Mouse (Mus musculus) lung, embryonic 16.5 days (tissue): ENCODE measurements around the gene Hcfc2. TPM values are rescaled to one million over a fixed set of nuclear protein-coding genes. Genes with fewer than 3 reads are reported as not detected.

Experiments used
- ATAC-seq: fragments of 200-750 bp; cut with Nextera tagmentation; 2 replicates; pipeline ENCODE4 v1.8.0; 2017; ENCODE audit warnings: low read depth, mild to moderate bottlenecking, moderate library complexity
- H3K27ac ChIP-seq: fragments of 300-500 bp; sonication (generic); 2 replicates; pipeline ENCODE4 v1.5.1; 2014; ENCODE audit warnings: mild to moderate bottlenecking, control low read depth, low read length
- H3K27me3 ChIP-seq: fragments of 300-500 bp; sonication (generic); 2 replicates; pipeline ENCODE4 v1.6.1; 2014; ENCODE audit warnings: low read depth, low read length, mixed read lengths; ENCODE audit not compliant: control insufficient read depth, insufficient read depth
- H3K36me3 ChIP-seq: fragments of 300-500 bp; sonication (generic); 2 replicates; pipeline ENCODE4 v1.6.1; 2014; ENCODE audit warnings: low read length; ENCODE audit not compliant: control insufficient read depth, insufficient read depth
- H3K4me1 ChIP-seq: fragments of 300-500 bp; sonication (generic); replicated peaks from 2 replicates; pipeline ENCODE4 v1.6.1; 2014; ENCODE audit warnings: low read length, mixed read lengths; ENCODE audit not compliant: control insufficient read depth, insufficient read depth
- H3K4me2 ChIP-seq: fragments of 300-500 bp; sonication (generic); 2 replicates; pipeline ENCODE4 v1.6.1; 2014; ENCODE audit warnings: low read depth, low read length, control low read depth
- H3K4me3 ChIP-seq: fragments of 300-500 bp; sonication (generic); 2 replicates; pipeline ENCODE4 v1.5.1; 2014; ENCODE audit warnings: mild to moderate bottlenecking, low read length, control low read depth
- H3K9ac ChIP-seq: fragments of 300-500 bp; sonication (generic); 2 replicates; pipeline ENCODE4 v1.6.1; 2014; ENCODE audit warnings: low read length, control low read depth
- H3K9me3 ChIP-seq: fragments of 300-500 bp; sonication (generic); 2 replicates; pipeline ENCODE4 v1.6.1; 2016; ENCODE audit warnings: low read length; ENCODE audit not compliant: control insufficient read depth
- WGBS: fragments of 180-500 bp; shearing (Covaris S2); extraction: QIAGEN DNeasy Blood & Tissue Kit; methylation state at CpG from one replicate; pipeline ENCODE4 v1.1.7; 2014; 5-methylcytosine and 5-hydroxymethylcytosine counted together
- polyA plus RNA-seq: library from polyadenylated mRNA; unstranded; fragments of >200 nt; fragmentation: Nextera tagmentation; extraction: Ambion mirVana; gene quantifications from 2 replicates; pipeline ENCODE4 v1.2.1, GENCODE M21; 2015

Hcfc2 gene
- polyA plus RNA-seq, 1 experiment from 2014 or later: 42.0 TPM

GRCm38 (mm10) chr10:82761037-82761811 is 65.3 kb downstream of the Hcfc2 start:
- H3K4me1 ChIP-seq: peaks cover 18% of the 10 kb centered on the region
- peaks cover 25% of the 10 kb centered on the region for H3K36me3 ChIP-seq
- H3K27ac ChIP-seq: no peak overlapping the region
- no peak overlapping the region; the same call in 1 of the 2 replicates for H3K9ac ChIP-seq
- H3K9me3 ChIP-seq: no peaks in the 10 kb centered on the region
- ATAC-seq: no peak
- H3K4me2 ChIP-seq: no peak overlapping the region
- no peaks in the 10 kb centered on the region for H3K27me3 ChIP-seq
- no peak overlapping the region for H3K4me3 ChIP-seq
- 64% methylated on average over 9 of the region's 9 CpGs for WGBS

GRCm38 (mm10) chr10:82762756-82763681 is 67.1 kb downstream of the Hcfc2 start:
- WGBS: under 1% methylated on average over 33 of the region's 48 CpGs

GRCm38 (mm10) chr10:82763840-82764631 is 68.1 kb downstream of the Hcfc2 start, which contains the start of gene Nfyb:
Gene Nfyb, minus strand, starts transcription at chr10:82764144.
- peak within 1 kb of the TSS; percentile 87 for H3K4me3 ChIP-seq
- no peaks in the 10 kb centered on the region for H3K9me3 ChIP-seq
- H3K27ac ChIP-seq: peak within 1 kb of the TSS; percentile 100
- peak within 1 kb of the TSS; percentile 76 for H3K4me2 ChIP-seq
- H3K27me3 ChIP-seq: no peaks in the 10 kb centered on the region
- peak; percentile 96 for ATAC-seq
- peaks cover 18% of the 10 kb centered on the region for H3K4me1 ChIP-seq
- H3K36me3 ChIP-seq: peaks cover 13% of the 10 kb centered on the region
- peak within 1 kb of the TSS; percentile 96 for H3K9ac ChIP-seq
- WGBS: under 1% methylated on average over 60 of the region's 68 CpGs

More at GRCm38 (mm10) chr10:82762756-82763681, 67.1 kb downstream of the Hcfc2 start:
- H3K27me3 ChIP-seq: no peaks in the 10 kb centered on the region
- peak overlapping the region; percentile 96 for H3K9ac ChIP-seq
- peak; percentile 37 for ATAC-seq
- peaks cover 18% of the 10 kb centered on the region for H3K4me1 ChIP-seq
- H3K4me2 ChIP-seq: peak overlapping the region; percentile 62
- no peaks in the 10 kb centered on the region for H3K9me3 ChIP-seq
- peaks cover 16% of the 10 kb centered on the region for H3K36me3 ChIP-seq
- peak overlapping the region; percentile 100 for H3K27ac ChIP-seq
- peak overlapping the region; percentile 87 for H3K4me3 ChIP-seq

- no peak overlapping the region for H3K4me2 ChIP-seq
- no peaks in the 10 kb centered on the region for H3K27me3 ChIP-seq
- H3K4me3 ChIP-seq: no peak overlapping the region
- 0 out of 2 replicates have a peak, but pooled peaks cover 2% of the 10 kb centered on the region for H3K9me3 ChIP-seq
- H3K27ac ChIP-seq: no peak overlapping the region
- 26% methylated on average over 9 of the region's 9 CpGs for WGBS
- H3K9ac ChIP-seq: no peak overlapping the region
- ATAC-seq: no peak
- no peaks in the 10 kb centered on the region for H3K36me3 ChIP-seq
- peaks cover 5% of the 10 kb centered on the region for H3K4me1 ChIP-seq
Measured at GRCm38 (mm10) chr10:82768901-82769300, 72.9 kb downstream of the Hcfc2 start.

- WGBS: 83% methylated on average over 2 of the region's 2 CpGs
- H3K4me2 ChIP-seq: no peak overlapping the region
Measured at GRCm38 (mm10) chr10:82770713-82771112, 74.8 kb downstream of the Hcfc2 start.

GRCm38 (mm10) chr10:82771595-82772170 is 75.7 kb downstream of the Hcfc2 start:
- no peak overlapping the region for H3K9ac ChIP-seq
- no peak overlapping the region for H3K4me3 ChIP-seq
- WGBS: 71% methylated on average over 9 of the region's 9 CpGs
- no peak overlapping the region for H3K4me2 ChIP-seq
- no peak for ATAC-seq
- H3K27ac ChIP-seq: no peak overlapping the region
- H3K27me3 ChIP-seq: no peaks in the 10 kb centered on the region
- 0 out of 2 replicates have a peak, but pooled peaks cover 2% of the 10 kb centered on the region for H3K9me3 ChIP-seq
- H3K4me1 ChIP-seq: no peaks in the 10 kb centered on the region
- H3K36me3 ChIP-seq: no peaks in the 10 kb centered on the region

More at GRCm38 (mm10) chr10:82770713-82771112, 74.8 kb downstream of the Hcfc2 start:
- H3K9me3 ChIP-seq: 0 out of 2 replicates have a peak, but pooled peaks cover 2% of the 10 kb centered on the region
- no peaks in the 10 kb centered on the region for H3K4me1 ChIP-seq
- no peaks in the 10 kb centered on the region for H3K36me3 ChIP-seq
- H3K27me3 ChIP-seq: no peaks in the 10 kb centered on the region
- no peak for ATAC-seq
- H3K9ac ChIP-seq: no peak overlapping the region
- H3K27ac ChIP-seq: no peak overlapping the region
- no peak overlapping the region for H3K4me3 ChIP-seq

- WGBS: 84% methylated on average over 5 of the region's 5 CpGs
- H3K4me3 ChIP-seq: no peak overlapping the region
- no peak overlapping the region for H3K27ac ChIP-seq
- no peak for ATAC-seq
- H3K27me3 ChIP-seq: no peaks in the 10 kb centered on the region
- H3K36me3 ChIP-seq: no peaks in the 10 kb centered on the region
- 0 out of 2 replicates have a peak, but pooled peaks cover 2% of the 10 kb centered on the region for H3K9me3 ChIP-seq
- no peak overlapping the region for H3K9ac ChIP-seq
- no peak overlapping the region for H3K4me2 ChIP-seq
- no peaks in the 10 kb centered on the region for H3K4me1 ChIP-seq
Measured at GRCm38 (mm10) chr10:82774841-82775240, 78.9 kb downstream of the Hcfc2 start.

- ATAC-seq: no peak
- 60% methylated on average over 2 of the region's 2 CpGs for WGBS
- H3K9ac ChIP-seq: no peak overlapping the region
- H3K27me3 ChIP-seq: no peaks in the 10 kb centered on the region
- no peak overlapping the region for H3K27ac ChIP-seq
- no peaks in the 10 kb centered on the region for H3K36me3 ChIP-seq
- H3K9me3 ChIP-seq: 0 out of 2 replicates have a peak, but pooled peaks cover 2% of the 10 kb centered on the region
- no peak overlapping the region for H3K4me3 ChIP-seq
- no peaks in the 10 kb centered on the region for H3K4me1 ChIP-seq
- H3K4me2 ChIP-seq: no peak overlapping the region
Measured at GRCm38 (mm10) chr10:82777075-82777474, 81.1 kb downstream of the Hcfc2 start.
